Mouse (Mus musculus) cerebellum, adult 18-20 months (tissue): Measurements from ENCODE around the gene Nlrp4a.
"Not testable (repeated sequence)": the region's sequence is repeated elsewhere in the genome, so short reads cannot be mapped to it uniquely, and the experiment has no call there.

ENCODE experiments used
- DNase-seq, 2 experiments: peaks; one replicate each; pipeline ENCODE4 v3.0.0; 2021

Gene Nlrp4a

DNA sequence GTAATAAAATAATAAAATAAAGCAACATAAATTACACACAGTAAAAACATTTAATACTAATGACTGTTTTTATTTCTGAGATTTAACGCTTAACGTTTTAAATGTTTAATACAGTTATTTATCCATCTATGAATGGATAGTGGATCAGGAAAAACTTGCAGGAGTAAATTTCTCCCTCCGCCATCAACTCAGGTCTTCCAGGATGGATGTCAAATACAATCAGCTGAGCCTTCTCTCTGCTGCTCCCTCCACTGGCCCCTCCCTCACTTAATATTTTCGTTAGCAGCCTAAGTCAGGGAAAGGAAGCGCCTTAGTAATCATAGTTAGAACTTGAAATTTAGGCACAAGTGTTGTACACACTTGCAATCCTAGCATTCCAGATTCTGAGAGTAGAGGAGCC lies at the start of gene Nlrp4a:
Nlrp4a (plus strand) TSS at position 301 of the 400 bp plus-strand sequence.
- no peak for DNase-seq

DNA sequence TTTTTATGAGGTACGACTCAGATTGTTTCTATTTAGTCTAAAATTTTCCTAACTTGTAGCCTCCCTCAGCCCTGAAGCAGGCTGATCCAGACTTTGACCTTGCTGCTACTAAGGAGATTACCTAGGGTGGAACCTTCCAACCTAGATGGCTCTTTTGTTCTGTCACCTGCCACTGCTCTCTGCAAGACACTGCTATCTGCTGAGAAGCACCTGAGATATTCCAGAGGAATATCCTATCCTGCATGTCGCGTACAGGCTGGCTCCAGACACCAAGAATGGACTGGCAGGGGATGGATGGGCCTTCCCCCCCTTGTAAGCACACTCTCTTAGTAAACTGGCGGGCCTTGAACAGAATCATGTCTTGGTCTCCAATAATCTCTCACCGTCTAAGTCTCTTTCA lies 48.2 kb upstream of the Nlrp4a start:
- DNase-seq = not testable (repeated sequence)

DNA sequence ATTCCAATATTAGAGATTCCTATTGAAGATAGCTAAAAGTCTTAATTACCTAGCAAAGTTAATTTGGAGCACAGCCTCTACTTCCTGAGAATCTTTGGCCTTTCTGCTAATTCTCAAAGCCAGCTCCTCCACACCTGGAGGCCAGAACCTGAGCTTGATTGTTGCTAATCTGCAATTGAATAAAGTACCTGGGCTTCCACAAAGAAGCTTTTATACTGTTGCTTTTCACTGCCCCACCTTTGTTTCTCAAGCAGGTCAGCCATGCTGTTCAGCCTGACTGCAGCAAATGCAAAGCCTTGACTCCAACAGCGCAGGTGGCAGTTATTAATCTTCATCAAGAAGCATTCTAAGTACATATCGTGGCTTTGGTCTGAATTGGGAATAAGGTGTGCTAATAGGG lies 43.8 kb upstream of the Nlrp4a start:
- not testable (repeated sequence) for DNase-seq

DNA sequence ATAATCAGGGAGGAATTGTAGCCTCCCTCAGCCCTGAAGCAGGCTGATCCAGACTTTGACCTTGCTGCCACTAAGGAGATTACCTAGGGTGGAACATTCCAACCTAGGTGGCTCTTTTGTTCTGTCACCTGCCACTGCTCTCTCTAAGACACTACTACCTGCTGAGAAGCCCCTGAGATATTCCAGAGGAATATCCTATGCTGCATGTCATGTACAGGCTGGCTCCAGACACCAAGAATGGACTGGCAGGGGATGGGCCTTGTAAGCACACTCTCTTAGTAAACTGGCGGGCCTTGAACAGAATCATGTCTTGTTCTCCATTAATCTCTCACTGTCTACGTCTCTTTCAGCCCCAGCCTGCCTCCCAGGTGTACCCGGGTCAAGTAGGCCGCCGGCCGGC lies 43.1 kb upstream of the Nlrp4a start:
- DNase-seq = not testable (repeated sequence)

DNA sequence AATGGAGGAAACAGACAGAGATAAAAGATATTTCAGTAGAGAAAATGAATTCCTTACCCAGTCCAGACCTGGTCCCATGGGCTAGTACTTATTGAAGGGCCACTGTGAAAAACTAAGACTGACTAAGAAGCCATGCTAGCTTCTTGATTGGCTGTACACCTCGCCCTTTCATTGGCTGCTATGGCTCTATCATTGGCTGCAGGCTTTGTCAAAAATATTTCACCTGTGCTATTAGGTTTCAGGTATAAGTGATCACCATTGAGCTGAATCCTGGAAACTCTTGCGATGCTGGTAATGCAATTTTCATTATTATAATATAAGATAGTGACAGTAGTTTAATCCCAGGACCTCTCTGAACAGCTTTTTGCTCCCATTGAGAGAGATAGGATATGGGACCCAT lies 31.3 kb upstream of the Nlrp4a start, which contains the start of gene Nlrp9c:
Nlrp9c (minus strand) TSS at position 101 of the 400 bp plus-strand sequence.
- not testable (repeated sequence) for DNase-seq

DNA sequence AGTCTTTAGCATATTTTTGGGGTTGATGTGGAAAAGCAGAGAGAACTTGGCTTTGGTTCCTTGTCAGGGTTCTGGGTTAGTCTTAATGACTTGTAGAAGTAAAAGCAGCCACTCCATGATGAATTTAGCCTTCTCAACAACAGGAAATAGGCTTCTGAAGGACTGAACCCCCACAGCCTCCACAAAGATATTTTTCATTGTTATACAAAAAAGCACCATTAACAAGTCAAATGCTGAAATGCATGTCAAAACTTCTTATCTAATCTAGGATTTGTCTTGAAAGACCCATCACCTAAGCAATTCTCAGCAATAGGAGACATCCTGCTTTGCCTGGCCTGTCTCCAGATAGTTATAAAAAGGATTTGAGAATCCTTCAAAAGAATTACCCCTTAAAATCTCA lies 41.8 kb downstream of the Nlrp4a start:
- DNase-seq = no peak

DNA sequence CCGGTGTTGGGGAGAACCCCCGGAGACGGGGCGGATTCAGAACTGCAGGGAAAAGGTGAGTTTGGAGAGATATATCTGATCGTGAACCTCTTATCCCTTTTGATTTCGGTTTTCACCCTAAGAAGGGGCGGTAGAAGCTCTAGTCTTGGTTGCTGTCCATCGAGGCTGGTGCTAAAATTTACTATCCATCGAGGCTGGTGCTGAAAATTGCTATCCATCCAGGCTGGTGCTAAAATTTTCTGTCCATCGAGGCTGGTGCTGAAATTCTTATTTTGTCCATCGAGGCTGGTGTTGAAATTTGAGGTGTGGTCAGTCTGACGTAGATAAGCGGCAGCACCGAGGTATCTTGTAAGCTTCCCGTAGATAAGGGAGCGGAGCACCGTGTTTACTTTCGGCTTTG lies 54.6 kb downstream of the Nlrp4a start:
- DNase-seq = not testable (repeated sequence)
